Mouse (Mus musculus): ENCODE measurements at regions not wholly inside any gene's neighbourhood (a gene's known extent, or its start where the extent isn't known, plus 50 kb on each side); places are given as distances from the start of the nearest gene placed in this dataset.

- peak; percentile 61 for DNase-seq
Observed at GRCm38 (mm10) chrX:7474831-7475230, 98.6 kb upstream of the Foxp3 start.

GRCm38 (mm10) chrX:7473814-7474213 is 98.2 kb upstream of the Usp27x start:
- peak; percentile 41 for DNase-seq

GRCm38 (mm10) chrX:7469801-7470200 is 94.2 kb upstream of the Usp27x start:
- no peak for DNase-seq

GRCm38 (mm10) chrX:7467985-7468384 is 92.4 kb upstream of the Usp27x start:
- no peak for DNase-seq

GRCm38 (mm10) chrX:7456851-7457250 is 81.2 kb upstream of the Usp27x start:
- no peak for DNase-seq

GRCm38 (mm10) chrX:7445035-7445434 is 69.4 kb upstream of the Usp27x start:
- DNase-seq = no peak

GRCm38 (mm10) chrX:7444583-7444982 is 69.0 kb upstream of the Usp27x start:
- DNase-seq = no peak

GRCm38 (mm10) chrX:7443996-7444421 is 68.4 kb upstream of the Usp27x start:
- no peak for DNase-seq

GRCm38 (mm10) chrX:7435375-7436042 is 59.9 kb upstream of the Usp27x start:
- DNase-seq = no peak

- DNase-seq = no peak
Observed at GRCm38 (mm10) chrX:7434268-7434667, 58.6 kb upstream of the Usp27x start.

GRCm38 (mm10) chrX:7430456-7430855 is 54.8 kb upstream of the Usp27x start:
- DNase-seq = peak; percentile 10

GRCm38 (mm10) chrX:7429524-7429865 is 53.9 kb upstream of the Usp27x start:
- DNase-seq = no peak

- peak; percentile 9 for DNase-seq
Observed at GRCm38 (mm10) chrX:7428621-7429523, 53.2 kb upstream of the Usp27x start.

All from layer of hippocampus, adult 9-11 months (tissue).